Mouse (Mus musculus) bone marrow, adult 2 months (tissue): ENCODE data around the gene Ankrd1.

Source experiments
- CTCF ChIP-seq: fragments of 200-500 bp; IDR thresholded peaks from 2 replicates; pipeline ENCODE4 v1.5.1; 2011; ENCODE audit warnings: low read length, control low read depth; ENCODE audit not compliant: control insufficient read depth, insufficient read depth
- POLR2A ChIP-seq: fragments of 200-500 bp; IDR thresholded peaks from 2 replicates; pipeline ENCODE4 v1.6.1; 2011; ENCODE audit warnings: low read depth, mild to moderate bottlenecking, control low read depth, low read length, borderline replicate concordance; ENCODE audit not compliant: control insufficient read depth

DNA sequence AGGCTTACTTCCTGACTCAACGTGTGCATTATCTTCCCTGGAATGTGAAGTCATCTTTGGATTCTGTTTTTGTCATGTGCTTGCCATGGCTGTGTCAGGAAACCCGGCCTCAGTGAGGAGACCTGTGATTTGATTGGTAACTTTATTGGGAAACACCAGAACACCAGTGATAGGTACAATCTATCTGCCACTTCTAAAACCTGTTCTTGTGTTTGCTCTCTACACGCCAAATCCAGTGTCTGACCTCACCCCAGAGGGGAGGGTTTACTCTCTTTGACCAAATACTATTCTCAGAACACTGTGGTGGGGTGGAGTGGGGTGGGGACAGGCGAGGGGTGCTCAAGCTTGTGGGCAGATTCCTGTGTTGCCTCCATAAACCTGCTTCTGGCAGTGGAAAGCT, 48.2 kb upstream of the Ankrd1 start:
- TF ChIP-seq CTCF (no peak), POLR2A (no peak)
